Mouse (Mus musculus) forebrain, postnatal 0 days (tissue): Measurements from ENCODE around the gene Ect2l. TPM values are rescaled to one million over a fixed set of nuclear protein-coding genes. Genes with fewer than 3 reads are reported as not detected.

Experiments
- ATAC-seq: fragments of 200-750 bp; cut with Nextera tagmentation; 2 replicates; pipeline ENCODE4 v1.8.0; 2017; ENCODE audit warnings: mild to moderate bottlenecking, moderate library complexity
- DNase-seq: peaks from one replicate; pipeline ENCODE4 v3.0.0-alpha.2; 2015
- H3K27ac ChIP-seq: fragments of 300-500 bp; sonication (generic); 2 replicates; pipeline ENCODE4 v1.5.1; 2014; ENCODE audit warnings: low read depth, mild to moderate bottlenecking, antibody characterized with exemption, low read length, moderate library complexity, mixed read lengths
- H3K27me3 ChIP-seq: fragments of 300-500 bp; sonication (generic); 2 replicates; pipeline ENCODE4 v1.6.1; 2014; ENCODE audit warnings: mild to moderate bottlenecking, low read length, mixed read lengths; ENCODE audit not compliant: insufficient read depth
- H3K36me3 ChIP-seq: fragments of 300-500 bp; sonication (generic); 2 replicates; pipeline ENCODE4 v1.6.1; 2014; ENCODE audit warnings: mild to moderate bottlenecking, moderate library complexity; ENCODE audit not compliant: insufficient read depth
- H3K4me1 ChIP-seq: fragments of 300-500 bp; sonication (generic); 2 replicates; pipeline ENCODE4 v1.6.1; 2014; ENCODE audit warnings: antibody characterized with exemption; ENCODE audit not compliant: insufficient read depth
- H3K4me2 ChIP-seq: fragments of 300-500 bp; sonication (generic); 2 replicates; pipeline ENCODE4 v1.6.1; 2014; ENCODE audit warnings: low read depth, mild to moderate bottlenecking, moderate library complexity
- H3K4me3 ChIP-seq: fragments of 300-500 bp; sonication (generic); 2 replicates; pipeline ENCODE4 v1.5.1; 2014; ENCODE audit warnings: low read depth, low read length, mixed read lengths
- H3K9ac ChIP-seq: fragments of 300-500 bp; sonication (generic); 2 replicates; pipeline ENCODE4 v1.6.1; 2014; ENCODE audit warnings: mild to moderate bottlenecking
- H3K9me3 ChIP-seq: fragments of 300-500 bp; sonication (generic); 2 replicates; pipeline ENCODE4 v1.6.1; 2016; ENCODE audit warnings: low read length
- CTCF ChIP-seq: sonication (generic); IDR thresholded peaks from 2 replicates; pipeline ENCODE4 v1.5.1; 2016; ENCODE audit warnings: antibody characterized with exemption, control low read depth, low read depth
- WGBS: fragments of 180-500 bp; shearing (Covaris S2); extraction: QIAGEN DNeasy Blood & Tissue Kit; methylation state at CpG from one replicate; pipeline ENCODE4 v1.1.7; 2014; 5-methylcytosine and 5-hydroxymethylcytosine counted together
- polyA plus RNA-seq: library from polyadenylated mRNA; unstranded; fragments of >200 nt; fragmentation: Nextera tagmentation; extraction: Ambion mirVana; gene quantifications from 2 replicates; pipeline ENCODE4 v1.2.1, GENCODE M21; 2015
- total RNA-seq: library from RNA; depleted of rRNA; stranded (reverse); fragments of >200 nt; gene quantifications from 2 replicates; pipeline ENCODE4 v1.2.3, GENCODE M21; 2014; rRNA removed

The Ect2l gene
- total and polyA plus RNA-seq, 2 experiments from 2014 or later, result 0.58 TPM; not detected in 1

DNA sequence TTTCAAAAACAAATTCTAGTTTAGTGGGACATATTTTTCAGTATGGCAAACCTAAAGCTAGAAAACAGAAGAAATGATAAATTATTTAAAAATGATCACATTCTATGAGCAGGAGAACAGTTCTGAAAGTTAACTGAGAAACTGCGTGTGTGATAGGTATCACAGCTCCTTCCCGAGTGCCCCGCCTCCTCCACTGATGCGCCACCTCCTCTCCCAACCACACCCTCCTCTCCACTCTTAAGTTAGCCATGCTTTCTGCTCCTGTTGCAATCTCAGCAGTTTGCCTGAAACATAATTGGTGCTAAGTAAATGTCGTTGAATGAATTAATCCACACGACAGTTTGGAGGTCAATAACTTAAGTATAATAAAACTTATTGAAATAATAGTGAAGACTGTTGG is 127.9 kb downstream of the Ect2l start:
- Histone ChIP-seq H3K4me3 (no peak overlapping the region), H3K4me1 (no peaks in the 10 kb centered on the region), H3K9ac (no peak overlapping the region), H3K27me3 (no peaks in the 10 kb centered on the region), H3K9me3 (no peaks in the 10 kb centered on the region), H3K36me3 (no peaks in the 10 kb centered on the region), H3K27ac (no peak overlapping the region), H3K4me2 (no peak overlapping the region)
- no peak for TF ChIP-seq CTCF
- DNase-seq (no peak), ATAC-seq (no peak)
- WGBS, result 91% methylated on average over 6 of the region's 6 CpGs

DNA sequence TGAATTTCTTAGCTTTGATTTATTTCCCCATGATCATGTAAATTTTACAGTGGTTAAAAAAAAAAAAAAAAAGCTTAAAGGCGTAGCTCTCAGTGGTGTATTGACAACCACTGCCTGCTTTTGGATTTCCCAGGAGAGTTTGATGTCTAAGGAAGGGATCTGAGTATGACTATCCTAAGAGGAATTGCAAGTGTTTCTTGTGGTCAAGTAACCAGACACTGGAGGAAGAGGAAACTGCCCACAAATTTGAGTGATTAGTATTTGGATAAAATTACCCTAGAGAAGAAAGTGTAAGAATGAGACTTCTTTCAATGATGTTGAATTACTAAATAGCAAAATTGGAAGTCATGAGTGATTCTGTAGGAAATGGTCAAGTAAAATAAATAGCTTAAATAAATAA is 129.2 kb downstream of the Ect2l start:
- ATAC-seq (no peak), DNase-seq (no peak)
- Histone ChIP-seq H3K9ac (no peak overlapping the region), H3K4me1 (no peaks in the 10 kb centered on the region), H3K4me2 (no peak overlapping the region), H3K27me3 (no peaks in the 10 kb centered on the region), H3K9me3 (no peaks in the 10 kb centered on the region), H3K4me3 (no peak overlapping the region), H3K36me3 (no peaks in the 10 kb centered on the region), H3K27ac (no peak overlapping the region)
- no peak for TF ChIP-seq CTCF
- WGBS, result 89% methylated on average over 1 of the region's 1 CpGs

Other genes with a start within 250 kb of the Ect2l start
- 39.1 and 95.3 TPM in 2 replicates for gene Abracl, start 187.6 kb downstream of the Ect2l start, total RNA-seq
- gene Abracl, start 187.6 kb downstream of the Ect2l start, polyA plus RNA-seq, result 71.2 and 132 TPM in 2 replicates
- gene Reps1, start 155.0 kb downstream of the Ect2l start, total RNA-seq, result 52.9 and 64.3 TPM in 2 replicates
- gene Reps1, start 155.0 kb downstream of the Ect2l start, polyA plus RNA-seq, result 13.3 and 13.9 TPM in 2 replicates
- 5.1 and 6.2 TPM in 2 replicates for gene Ccdc28a, start 24.1 kb upstream of the Ect2l start, total RNA-seq
- gene Ccdc28a, start 24.1 kb upstream of the Ect2l start, polyA plus RNA-seq, result 7.0 and 8.6 TPM in 2 replicates
- gene Nhsl1, start 108.1 kb upstream of the Ect2l start, total RNA-seq, result 12.2 and 22.0 TPM in 2 replicates
- 8.0 and 8.9 TPM in 2 replicates for gene Nhsl1, start 108.1 kb upstream of the Ect2l start, polyA plus RNA-seq